Mouse (Mus musculus): ENCODE data around the gene Dvl1.
A peak's percentile ranks its signal among the peaks of the same experiment; 100 is the strongest.

Dvl1 gene

GRCm38 (mm10) chr4:155908281-155908680 is 61.1 kb downstream of the Dvl1 start:
- peak; percentile 6 to 9 for DNase-seq (ENCODE audit: low spot score in 2 of 2)

GRCm38 (mm10) chr4:155908751-155909150 is 61.5 kb downstream of the Dvl1 start:
- peak in 1 of 2 experiments; percentile 5 for DNase-seq (ENCODE audit: low spot score in 2 of 2)
